Mouse (Mus musculus): ENCODE results near the gene Rps3. TPM values are rescaled to one million over a fixed set of nuclear protein-coding genes. Genes with fewer than 3 reads are reported as not detected.

Gene Rps3
- polyA plus RNA-seq, 1 experiment from 2014 or later: 969 TPM

DNA sequence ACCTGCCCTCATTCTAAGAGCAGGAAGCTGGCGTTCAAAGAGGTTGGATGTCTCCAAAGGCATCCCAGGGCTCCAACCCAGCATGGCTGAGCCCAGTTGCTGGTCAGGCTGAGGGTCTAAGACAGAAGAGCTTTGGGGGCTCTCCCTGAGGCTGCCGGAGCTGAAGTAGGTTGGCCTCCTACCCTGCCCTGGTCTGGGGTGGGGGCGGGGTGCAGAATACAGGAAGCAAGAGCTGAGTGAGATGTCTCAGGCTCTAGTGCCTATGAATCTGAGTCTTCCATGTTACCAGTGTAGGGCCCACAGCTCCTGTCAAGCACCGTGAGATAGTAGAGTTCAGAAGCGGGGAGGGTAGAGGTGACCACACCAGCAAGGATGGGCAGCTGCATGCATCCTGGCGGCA, 50.7 kb downstream of the Rps3 start:
- Histone ChIP-seq H3K27me3 (ENCODE audit: insufficient read depth, low read length) (no peaks in the 10 kb centered on the region), H3K4me1 (ENCODE audit: insufficient read depth) (no peaks in the 10 kb centered on the region), H3K4me3 (ENCODE audit: low read depth, low read length) (no peak overlapping the region), H3K9ac (no peak overlapping the region), H3K4me2 (no peak overlapping the region), H3K27ac (ENCODE audit: low read depth) (no peak overlapping the region), H3K9me3 (ENCODE audit: low read depth, low read length) (no peaks in the 10 kb centered on the region), H3K36me3 (ENCODE audit: insufficient read depth) (no peaks in the 10 kb centered on the region)
- ATAC-seq (ENCODE audit: insufficient read depth) (no peak), DNase-seq (no peak)
- 81% methylated on average over 6 of the region's 6 CpGs for WGBS
- no peak for TF ChIP-seq CTCF (IDR thresholded peaks at IDR 0.05; ENCODE audit: low read depth)

- H3K4me3 ChIP-seq (ENCODE audit: low read depth, low read length): no peak overlapping the region
- peak; percentile 56 for DNase-seq
- no peak overlapping the region for H3K4me2 ChIP-seq
- 68% methylated on average over 14 of the region's 14 CpGs for WGBS
- H3K4me1 ChIP-seq (ENCODE audit: insufficient read depth): no peaks in the 10 kb centered on the region
- no peaks in the 10 kb centered on the region for H3K27me3 ChIP-seq (ENCODE audit: insufficient read depth, low read length)
- no peak for ATAC-seq (ENCODE audit: insufficient read depth)
- H3K36me3 ChIP-seq (ENCODE audit: insufficient read depth): no peaks in the 10 kb centered on the region
- H3K9me3 ChIP-seq (ENCODE audit: low read depth, low read length): no peaks in the 10 kb centered on the region
- TF ChIP-seq CTCF (IDR thresholded peaks at IDR 0.05; ENCODE audit: low read depth): no peak
- H3K27ac ChIP-seq (ENCODE audit: low read depth): no peak overlapping the region
- no peak overlapping the region for H3K9ac ChIP-seq
These were observed 51.3 kb downstream of the Rps3 start for GRCm38 (mm10) chr7:99432248-99432647.

DNA sequence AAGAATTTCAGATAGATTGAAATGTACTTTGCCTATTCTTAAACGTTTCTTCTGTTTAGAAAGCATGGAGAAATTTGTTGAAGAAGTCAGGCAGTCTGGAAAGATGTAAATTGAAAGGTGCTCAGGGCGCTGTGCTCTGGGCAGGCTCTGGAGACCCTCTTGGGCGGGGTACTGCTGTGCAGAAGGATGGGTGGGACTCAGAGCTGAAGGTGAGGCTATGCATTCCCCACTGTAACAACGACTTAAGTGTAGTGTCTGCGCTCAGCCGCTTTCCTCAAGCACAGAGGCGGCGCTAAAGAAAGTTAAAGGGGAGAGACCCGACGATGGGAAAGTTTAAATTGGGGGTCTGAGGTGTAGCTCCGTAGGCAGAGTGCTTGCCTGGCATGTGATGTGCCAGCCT, 53.3 kb downstream of the Rps3 start:
- H3K4me3 ChIP-seq (ENCODE audit: low read depth, low read length): no peak overlapping the region
- DNase-seq: no peak
- no peaks in the 10 kb centered on the region for H3K36me3 ChIP-seq (ENCODE audit: insufficient read depth)
- no peaks in the 10 kb centered on the region for H3K27me3 ChIP-seq (ENCODE audit: insufficient read depth, low read length)
- no peaks in the 10 kb centered on the region for H3K9me3 ChIP-seq (ENCODE audit: low read depth, low read length)
- H3K27ac ChIP-seq (ENCODE audit: low read depth): no peak overlapping the region
- WGBS: 60% methylated on average over 11 of the region's 11 CpGs
- H3K4me1 ChIP-seq (ENCODE audit: insufficient read depth): no peaks in the 10 kb centered on the region
- no peak overlapping the region for H3K9ac ChIP-seq
- no peak overlapping the region for H3K4me2 ChIP-seq
- ATAC-seq (ENCODE audit: insufficient read depth): no peak
- TF ChIP-seq CTCF (IDR thresholded peaks at IDR 0.05; ENCODE audit: low read depth): no peak

- Histone ChIP-seq H3K27me3 (ENCODE audit: insufficient read depth, low read length) (no peaks in the 10 kb centered on the region), H3K9me3 (ENCODE audit: low read depth, low read length) (no peaks in the 10 kb centered on the region), H3K27ac (ENCODE audit: low read depth) (no peak overlapping the region), H3K4me3 (ENCODE audit: low read depth, low read length) (no peak overlapping the region), H3K4me1 (ENCODE audit: insufficient read depth) (no peaks in the 10 kb centered on the region), H3K36me3 (ENCODE audit: insufficient read depth) (no peaks in the 10 kb centered on the region), H3K4me2 (no peak overlapping the region), H3K9ac (no peak overlapping the region)
- ATAC-seq (ENCODE audit: insufficient read depth) (no peak), DNase-seq (peak; percentile 37)
- TF ChIP-seq CTCF (IDR thresholded peaks at IDR 0.05; ENCODE audit: low read depth): no peak
- 56% methylated on average over 6 of the region's 6 CpGs for WGBS
These were observed 53.8 kb downstream of the Rps3 start for GRCm38 (mm10) chr7:99429786-99430185.

- Histone ChIP-seq H3K36me3 (ENCODE audit: insufficient read depth) (no peaks in the 10 kb centered on the region), H3K9ac (no peak overlapping the region), H3K4me2 (no peak overlapping the region), H3K4me3 (ENCODE audit: low read depth, low read length) (no peak overlapping the region), H3K27ac (ENCODE audit: low read depth) (no peak overlapping the region), H3K4me1 (ENCODE audit: insufficient read depth) (no peaks in the 10 kb centered on the region), H3K9me3 (ENCODE audit: low read depth, low read length) (no peaks in the 10 kb centered on the region), H3K27me3 (ENCODE audit: insufficient read depth, low read length) (no peaks in the 10 kb centered on the region)
- ATAC-seq (ENCODE audit: insufficient read depth): no peak
- 87% methylated on average over 5 of the region's 5 CpGs for WGBS
- no peak for TF ChIP-seq CTCF (IDR thresholded peaks at IDR 0.05; ENCODE audit: low read depth)
- no peak for DNase-seq
These were observed 54.7 kb downstream of the Rps3 start for GRCm38 (mm10) chr7:99428836-99429235.

DNA sequence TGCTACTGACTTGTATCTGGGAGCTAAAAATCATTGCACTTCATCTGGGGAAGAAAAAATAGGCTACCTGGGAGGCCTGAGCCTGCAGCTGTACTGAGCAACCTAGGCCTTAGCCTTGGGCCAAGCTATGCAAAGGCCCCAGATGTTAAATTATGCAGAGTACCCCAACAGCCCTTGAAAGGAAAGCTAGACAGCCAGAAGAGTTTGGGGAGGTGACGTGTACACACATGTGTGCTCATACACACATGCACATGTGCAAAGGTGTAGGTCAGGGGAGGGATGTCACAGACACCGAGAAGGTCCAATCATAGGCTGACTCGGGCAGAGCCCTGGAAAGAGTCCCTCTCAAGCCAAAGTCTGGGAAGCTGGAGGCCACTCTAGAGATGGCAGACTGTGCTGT, 55.6 kb downstream of the Rps3 start:
- Histone ChIP-seq H3K27ac (ENCODE audit: low read depth) (no peak overlapping the region), H3K9ac (no peak overlapping the region), H3K9me3 (ENCODE audit: low read depth, low read length) (no peaks in the 10 kb centered on the region), H3K36me3 (ENCODE audit: insufficient read depth) (no peaks in the 10 kb centered on the region), H3K4me2 (no peak overlapping the region), H3K27me3 (ENCODE audit: insufficient read depth, low read length) (no peaks in the 10 kb centered on the region), H3K4me1 (ENCODE audit: insufficient read depth) (no peaks in the 10 kb centered on the region), H3K4me3 (ENCODE audit: low read depth, low read length) (no peak overlapping the region)
- ATAC-seq (ENCODE audit: insufficient read depth) (no peak), DNase-seq (no peak)
- no peak for TF ChIP-seq CTCF (IDR thresholded peaks at IDR 0.05; ENCODE audit: low read depth)
- WGBS: 80% methylated on average over 3 of the region's 3 CpGs

Other genes starting within 250 kb of the Rps3 start
- gene Mogat2, start 245.1 kb downstream of the Rps3 start, polyA plus RNA-seq (2014; fragmentation: Nextera tagmentation; extraction: Ambion mirVana): 1.4 and 1.6 TPM in 2 replicates
- 1.2 and 2.0 TPM in 2 replicates for gene Map6, start 216.3 kb downstream of the Rps3 start, polyA plus RNA-seq (2014; fragmentation: Nextera tagmentation; extraction: Ambion mirVana)
- 663 and 691 TPM in 2 replicates for gene Serpinh1, start 130.5 kb downstream of the Rps3 start, polyA plus RNA-seq (2014; fragmentation: Nextera tagmentation; extraction: Ambion mirVana)
- gene Gdpd5, start 102.3 kb downstream of the Rps3 start, polyA plus RNA-seq (2014; fragmentation: Nextera tagmentation; extraction: Ambion mirVana): 20.2 and 21.8 TPM in 2 replicates
- 0.95 and 1.2 TPM in 2 replicates for gene Klhl35, start 17.7 kb downstream of the Rps3 start, polyA plus RNA-seq (2014; fragmentation: Nextera tagmentation; extraction: Ambion mirVana)
- 7.0 and 7.8 TPM in 2 replicates for gene Arrb1, start 51.7 kb upstream of the Rps3 start, polyA plus RNA-seq (2014; fragmentation: Nextera tagmentation; extraction: Ambion mirVana)
- 1.2 TPM in 2 replicates for gene Tpbgl, start 143.4 kb upstream of the Rps3 start, polyA plus RNA-seq (2014; fragmentation: Nextera tagmentation; extraction: Ambion mirVana)
- gene Slco2b1, start 227.6 kb upstream of the Rps3 start, polyA plus RNA-seq (2014; fragmentation: Nextera tagmentation; extraction: Ambion mirVana): 2.9 and 4.0 TPM in 2 replicates
- gene Olfr520, start 246.5 kb upstream of the Rps3 start, polyA plus RNA-seq (2014; fragmentation: Nextera tagmentation; extraction: Ambion mirVana): not detected in 2 replicates